Mouse (Mus musculus) stomach, embryonic 15.5 days (tissue): Measurements from ENCODE around the gene Mbd6. TPM values are rescaled to one million over a fixed set of nuclear protein-coding genes. Genes with fewer than 3 reads are reported as not detected.

Experiments
- ATAC-seq: fragments of 200-750 bp; cut with Nextera tagmentation; 2 replicates; pipeline ENCODE4 v1.8.0; 2017; ENCODE audit warnings: low read depth, moderate number of reproducible peaks, moderate TSS enrichment; ENCODE audit not compliant: insufficient read depth, low FRiP score
- H3K27ac ChIP-seq: fragments of 300-500 bp; sonication (generic); 2 replicates; pipeline ENCODE4 v1.5.1; 2015; ENCODE audit warnings: mild to moderate bottlenecking, inconsistent platforms
- H3K27me3 ChIP-seq: fragments of 300-500 bp; sonication (generic); replicated peaks from 2 replicates; pipeline ENCODE4 v1.6.1; 2015; ENCODE audit warnings: inconsistent platforms
- H3K36me3 ChIP-seq: fragments of 300-500 bp; sonication (generic); 2 replicates; pipeline ENCODE4 v1.6.1; 2015; ENCODE audit warnings: inconsistent platforms
- H3K4me1 ChIP-seq: fragments of 300-500 bp; sonication (generic); 2 replicates; pipeline ENCODE4 v1.6.1; 2015; ENCODE audit warnings: inconsistent platforms
- H3K4me2 ChIP-seq: fragments of 300-500 bp; sonication (generic); 2 replicates; pipeline ENCODE4 v1.6.1; 2015; ENCODE audit warnings: mild to moderate bottlenecking, inconsistent platforms
- H3K4me3 ChIP-seq: fragments of 300-500 bp; sonication (generic); replicated peaks from 2 replicates; pipeline ENCODE4 v1.5.1; 2015; ENCODE audit warnings: inconsistent platforms
- H3K9ac ChIP-seq: fragments of 300-500 bp; sonication (generic); 2 replicates; pipeline ENCODE4 v1.6.1; 2015; ENCODE audit warnings: inconsistent platforms
- H3K9me3 ChIP-seq: fragments of 300-500 bp; sonication (generic); 2 replicates; pipeline ENCODE4 v1.6.1; 2016; ENCODE audit warnings: inconsistent platforms
- WGBS: fragments of 180-500 bp; shearing (Covaris S2); methylation state at CpG from one replicate; pipeline ENCODE4 v1.1.7; 2015; 5-methylcytosine and 5-hydroxymethylcytosine counted together
- polyA plus RNA-seq: library from polyadenylated mRNA; unstranded; fragments of >200 nt; fragmentation: Nextera tagmentation; extraction: Ambion mirVana; gene quantifications from 2 replicates; pipeline ENCODE4 v1.2.1, GENCODE M21; 2015

The Mbd6 gene
- polyA plus RNA-seq, 1 experiment from 2014 or later = 18.6 TPM

GRCm38 (mm10) chr10:127292987-127293538, 4.2 kb upstream of the Mbd6 start:
- no peak for ATAC-seq
- Histone ChIP-seq H3K36me3 (peaks cover 38% of the 10 kb centered on the region), H3K27ac (peak overlapping the region; percentile 94; the same call in 1 of the 2 replicates), H3K27me3 (no peaks in the 10 kb centered on the region), H3K4me3 (no peak overlapping the region), H3K9me3 (no peaks in the 10 kb centered on the region), H3K4me2 (0 out of 2 replicates have a peak overlapping the region, but pooled peaks have one; percentile 13), H3K9ac (no peak overlapping the region), H3K4me1 (peaks cover 24% of the 10 kb centered on the region)
- 73% methylated on average over 6 of the region's 6 CpGs for WGBS

- Histone ChIP-seq H3K4me2 (peak overlapping the region; percentile 86), H3K27ac (peak overlapping the region; percentile 94), H3K9ac (peak overlapping the region; percentile 47; the same call in 1 of the 2 replicates), H3K36me3 (peaks cover 31% of the 10 kb centered on the region), H3K27me3 (no peaks in the 10 kb centered on the region), H3K4me1 (peaks cover 33% of the 10 kb centered on the region), H3K4me3 (peak overlapping the region; percentile 71), H3K9me3 (no peaks in the 10 kb centered on the region)
- ATAC-seq = no peak; the same call in 1 of the 2 replicates
- WGBS = 35% methylated on average over 5 of the region's 5 CpGs
These were observed 3.2 kb upstream of the Mbd6 start for GRCm38 (mm10) chr10:127291881-127292638.

- peak overlapping the region; percentile 94 for H3K27ac ChIP-seq
- H3K27me3 ChIP-seq = no peaks in the 10 kb centered on the region
- peak overlapping the region; percentile 86 for H3K4me2 ChIP-seq
- H3K4me3 ChIP-seq = peak overlapping the region; percentile 71
- peak overlapping the region; percentile 47; the same call in 1 of the 2 replicates for H3K9ac ChIP-seq
- H3K9me3 ChIP-seq = no peaks in the 10 kb centered on the region
- H3K36me3 ChIP-seq = peaks cover 24% of the 10 kb centered on the region
- peaks cover 42% of the 10 kb centered on the region for H3K4me1 ChIP-seq
- ATAC-seq = peak; percentile 17
- 2% methylated on average over 19 of the region's 19 CpGs for WGBS
These were observed 2.4 kb upstream of the Mbd6 start for GRCm38 (mm10) chr10:127290930-127291880.

- Histone ChIP-seq H3K36me3 (peaks cover 24% of the 10 kb centered on the region), H3K27me3 (no peaks in the 10 kb centered on the region), H3K4me3 (peak overlapping the region; percentile 71), H3K27ac (peak overlapping the region; percentile 100), H3K4me2 (peak overlapping the region; percentile 86), H3K4me1 (peaks cover 50% of the 10 kb centered on the region), H3K9ac (peak overlapping the region; percentile 67; the same call in 1 of the 2 replicates), H3K9me3 (no peaks in the 10 kb centered on the region)
- 0% methylated on average over 44 of the region's 47 CpGs for WGBS
- ATAC-seq = peak; percentile 91
These were observed 1.6 kb upstream of the Mbd6 start for GRCm38 (mm10) chr10:127290307-127290929.

GRCm38 (mm10) chr10:127289573-127290191, 864 bp upstream of the Mbd6 start:
- Histone ChIP-seq H3K9me3 (no peaks in the 10 kb centered on the region), H3K36me3 (peaks cover 25% of the 10 kb centered on the region), H3K4me3 (peak overlapping the region; percentile 71), H3K4me2 (peak overlapping the region; percentile 86), H3K27me3 (no peaks in the 10 kb centered on the region), H3K27ac (peak overlapping the region; percentile 100), H3K9ac (peak overlapping the region; percentile 67; the same call in 1 of the 2 replicates), H3K4me1 (peaks cover 56% of the 10 kb centered on the region)
- WGBS = 1% methylated on average over 15 of the region's 15 CpGs
- peak; percentile 12; the same call in 1 of the 2 replicates for ATAC-seq

GRCm38 (mm10) chr10:127288328-127288799, 454 bp downstream of the Mbd6 start:
- WGBS = 1% methylated on average over 13 of the region's 28 CpGs
- peak; percentile 6 for ATAC-seq
- peak overlapping the region; percentile 67 for H3K9ac ChIP-seq
- peak overlapping the region; percentile 100 for H3K27ac ChIP-seq
- peak overlapping the region; percentile 86 for H3K4me2 ChIP-seq
- no peaks in the 10 kb centered on the region for H3K9me3 ChIP-seq
- peaks cover 24% of the 10 kb centered on the region for H3K36me3 ChIP-seq
- H3K4me1 ChIP-seq = peaks cover 53% of the 10 kb centered on the region
- H3K27me3 ChIP-seq = no peaks in the 10 kb centered on the region
- peak overlapping the region; percentile 71 for H3K4me3 ChIP-seq

GRCm38 (mm10) chr10:127287936-127288293, 903 bp downstream of the Mbd6 start:
- H3K9me3 ChIP-seq = no peaks in the 10 kb centered on the region
- H3K4me1 ChIP-seq = peaks cover 50% of the 10 kb centered on the region
- peak overlapping the region; percentile 71 for H3K4me3 ChIP-seq
- H3K4me2 ChIP-seq = peak overlapping the region; percentile 86
- H3K27me3 ChIP-seq = no peaks in the 10 kb centered on the region
- H3K27ac ChIP-seq = peak overlapping the region; percentile 100
- WGBS = 0% methylated on average over 3 of the region's 3 CpGs
- peaks cover 28% of the 10 kb centered on the region for H3K36me3 ChIP-seq
- ATAC-seq = no peak
- peak overlapping the region; percentile 67 for H3K9ac ChIP-seq

GRCm38 (mm10) chr10:127287271-127287935, 1.4 kb downstream of the Mbd6 start:
- ATAC-seq = no peak
- H3K4me3 ChIP-seq = peak overlapping the region; percentile 71
- H3K9me3 ChIP-seq = no peaks in the 10 kb centered on the region
- peaks cover 49% of the 10 kb centered on the region for H3K4me1 ChIP-seq
- 56% methylated on average over 15 of the region's 15 CpGs for WGBS
- peaks cover 33% of the 10 kb centered on the region for H3K36me3 ChIP-seq
- H3K9ac ChIP-seq = peak overlapping the region; percentile 67
- H3K4me2 ChIP-seq = peak overlapping the region; percentile 86
- peak overlapping the region; percentile 100 for H3K27ac ChIP-seq
- H3K27me3 ChIP-seq = no peaks in the 10 kb centered on the region

GRCm38 (mm10) chr10:127286730-127287129, 2.1 kb downstream of the Mbd6 start:
- Histone ChIP-seq H3K4me1 (peaks cover 43% of the 10 kb centered on the region), H3K27ac (no peak overlapping the region), H3K4me3 (peak overlapping the region; percentile 71), H3K36me3 (peaks cover 39% of the 10 kb centered on the region), H3K9ac (no peak overlapping the region), H3K27me3 (no peaks in the 10 kb centered on the region), H3K4me2 (peak overlapping the region; percentile 86), H3K9me3 (no peaks in the 10 kb centered on the region)
- WGBS = 41% methylated on average over 7 of the region's 7 CpGs
- ATAC-seq = no peak

- ATAC-seq = no peak
- Histone ChIP-seq H3K9me3 (no peaks in the 10 kb centered on the region), H3K9ac (no peak overlapping the region), H3K27ac (no peak overlapping the region), H3K4me1 (peaks cover 39% of the 10 kb centered on the region), H3K36me3 (peaks cover 45% of the 10 kb centered on the region), H3K27me3 (no peaks in the 10 kb centered on the region), H3K4me3 (no peak overlapping the region), H3K4me2 (0 out of 2 replicates have a peak overlapping the region, but pooled peaks have one; percentile 0)
- WGBS = 63% methylated on average over 7 of the region's 7 CpGs
These were observed 2.6 kb downstream of the Mbd6 start for GRCm38 (mm10) chr10:127286194-127286593.
